Comparison of ENCODE assay signal across 1 mouse cellular context in genomic region chr8:70001892-70002191, GRCm38 (mm10).
A peak's percentile ranks its signal among the peaks of the same experiment; 100 is the strongest.
TF ChIP-seq lines count a peak whose summit lies in the region.

No protein-coding gene starts in this region.

TF ChIP-seq in CH12.LX, 34 proteins besides CTCF, POLR2A, EP300 and RAD21:
- peak; percentile 50 for TF ChIP-seq ZNF384 (IDR thresholded peaks at IDR 0.05; ENCODE audit: low read depth, low read length)
